Mouse (Mus musculus) heart, adult 2 months (tissue): ENCODE data around the gene Narfl.

ENCODE experiments used
- CTCF ChIP-seq: fragments of 200-600 bp; IDR thresholded peaks from 2 replicates; pipeline ENCODE4 v1.8.1; 2022; ENCODE audit warnings: antibody characterized with exemption, mild to moderate bottlenecking, moderate library complexity
- EP300 ChIP-seq: fragments of 200-500 bp; IDR thresholded peaks from 2 replicates; pipeline ENCODE4 v1.6.1; 2011; ENCODE audit warnings: low read depth, low read length, control low read depth; ENCODE audit not compliant: insufficient read depth

GRCm38 (mm10) chr17:25824362-25825142, 51.0 kb downstream of the Narfl start:
- TF ChIP-seq CTCF (no peak), EP300 (no peak)
